Mouse (Mus musculus) limb, embryonic 11.5 days (tissue): ENCODE measurements around the gene Rint1. TPM values are rescaled to one million over a fixed set of nuclear protein-coding genes. Genes with fewer than 3 reads are reported as not detected.
"Not testable (repeated sequence)": the region's sequence is repeated elsewhere in the genome, so short reads cannot be mapped to it uniquely, and the experiment has no call there.

ENCODE experiments used
- ATAC-seq: fragments of 200-750 bp; cut with Nextera tagmentation; 2 replicates; pipeline ENCODE4 v1.8.0; 2017; ENCODE audit warnings: low read depth; ENCODE audit not compliant: insufficient number of reproducible peaks, low FRiP score, low TSS enrichment
- DNase-seq: peaks from one replicate; pipeline ENCODE4 v3.0.0-alpha.2; 2015; ENCODE audit warnings: low spot score
- H3K27ac ChIP-seq: fragments of 300-500 bp; sonication (generic); replicated peaks from 2 replicates; pipeline ENCODE4 v1.5.1; 2014; ENCODE audit warnings: low read depth, mild to moderate bottlenecking, low read length
- H3K27me3 ChIP-seq: fragments of 300-500 bp; sonication (generic); 2 replicates; pipeline ENCODE4 v1.6.1; 2014; ENCODE audit warnings: mild to moderate bottlenecking, low read length, mixed read lengths; ENCODE audit not compliant: control insufficient read depth, insufficient read depth
- H3K36me3 ChIP-seq: fragments of 300-500 bp; sonication (generic); 2 replicates; pipeline ENCODE4 v1.6.1; 2014; ENCODE audit warnings: mild to moderate bottlenecking, low read length, moderate library complexity, mixed read lengths; ENCODE audit not compliant: control insufficient read depth, insufficient read depth
- H3K4me1 ChIP-seq: fragments of 300-500 bp; sonication (generic); 2 replicates; pipeline ENCODE4 v1.6.1; 2014; ENCODE audit warnings: low read length, mixed read lengths; ENCODE audit not compliant: control insufficient read depth, insufficient read depth
- H3K4me2 ChIP-seq: fragments of 300-500 bp; sonication (generic); 2 replicates; pipeline ENCODE4 v1.6.1; 2014; ENCODE audit warnings: low read depth, mild to moderate bottlenecking, moderate library complexity; ENCODE audit not compliant: severe bottlenecking
- H3K4me3 ChIP-seq: fragments of 300-500 bp; sonication (generic); 2 replicates; pipeline ENCODE4 v1.5.1; 2014; ENCODE audit warnings: low read depth, low read length
- H3K9ac ChIP-seq: fragments of 300-500 bp; sonication (generic); 2 replicates; pipeline ENCODE4 v1.6.1; 2014; ENCODE audit warnings: mild to moderate bottlenecking, low read length
- H3K9me3 ChIP-seq: fragments of 300-500 bp; sonication (generic); 2 replicates; pipeline ENCODE4 v1.6.1; 2016; ENCODE audit warnings: low read length; ENCODE audit not compliant: control insufficient read depth
- WGBS: fragments of 180-500 bp; shearing (Covaris S2); extraction: QIAGEN DNeasy Blood & Tissue Kit; methylation state at CpG from one replicate; pipeline ENCODE4 v1.1.7; 2014; 5-methylcytosine and 5-hydroxymethylcytosine counted together
- polyA plus RNA-seq: library from polyadenylated mRNA; unstranded; fragments of >200 nt; fragmentation: Nextera tagmentation; extraction: Ambion mirVana; gene quantifications from 2 replicates; pipeline ENCODE4 v1.2.1, GENCODE M21; 2014

Gene Rint1
- polyA plus RNA-seq, 1 experiment from 2014 or later, result 31.2 TPM

- DNase-seq (no peak), ATAC-seq (no peak)
- Histone ChIP-seq H3K4me2 (no peak overlapping the region), H3K4me1 (no peaks in the 10 kb centered on the region), H3K27me3 (no peaks in the 10 kb centered on the region), H3K27ac (no peak overlapping the region), H3K9me3 (no peaks in the 10 kb centered on the region), H3K9ac (no peak overlapping the region), H3K4me3 (no peak overlapping the region), H3K36me3 (peaks cover 2% of the 10 kb centered on the region; the same call in 1 of the 2 replicates)
- WGBS, result 91% methylated on average over 7 of the region's 7 CpGs
Observed at GRCm38 (mm10) chr5:23838158-23838557, 50.6 kb downstream of the Rint1 start.

- under 1% methylated on average over 44 of the region's 44 CpGs for WGBS
- Histone ChIP-seq H3K4me3 (peak within 1 kb of the TSS; percentile 61), H3K9ac (peak within 1 kb of the TSS; percentile 60), H3K27me3 (no peaks in the 10 kb centered on the region), H3K27ac (peak within 1 kb of the TSS; percentile 48), H3K4me1 (no peaks in the 10 kb centered on the region), H3K36me3 (peaks cover 2% of the 10 kb centered on the region; the same call in 1 of the 2 replicates), H3K4me2 (peak within 1 kb of the TSS; percentile 51), H3K9me3 (no peaks in the 10 kb centered on the region)
- ATAC-seq (peak; percentile 86), DNase-seq (peak; percentile 97)
Observed at GRCm38 (mm10) chr5:23843674-23844530, 56.4 kb downstream of the Rint1 start, which contains the start of gene Tomm7. Gene Tomm7, minus strand, starts transcription at chr5:23844161.

- peak overlapping the region; percentile 61 for H3K4me3 ChIP-seq
- H3K36me3 ChIP-seq, result no peaks in the 10 kb centered on the region
- ATAC-seq (peak; percentile 18; the same call in 1 of the 2 replicates), DNase-seq (no peak)
- H3K4me1 ChIP-seq, result no peaks in the 10 kb centered on the region
- peak overlapping the region; percentile 39 for H3K4me2 ChIP-seq
- 39% methylated on average over 7 of the region's 7 CpGs for WGBS
- no peak overlapping the region for H3K27ac ChIP-seq
- H3K27me3 ChIP-seq, result no peaks in the 10 kb centered on the region
- peak overlapping the region; percentile 44 for H3K9ac ChIP-seq
- no peaks in the 10 kb centered on the region for H3K9me3 ChIP-seq
Observed at GRCm38 (mm10) chr5:23844531-23844841, 57.0 kb downstream of the Rint1 start.

- no peaks in the 10 kb centered on the region for H3K27me3 ChIP-seq
- DNase-seq (no peak), ATAC-seq (no peak)
- H3K27ac ChIP-seq, result no peak overlapping the region
- no peak overlapping the region for H3K4me3 ChIP-seq
- no peaks in the 10 kb centered on the region for H3K36me3 ChIP-seq
- no peaks in the 10 kb centered on the region for H3K4me1 ChIP-seq
- no peaks in the 10 kb centered on the region for H3K9me3 ChIP-seq
- no peak overlapping the region for H3K9ac ChIP-seq
- 92% methylated on average over 3 of the region's 3 CpGs for WGBS
- H3K4me2 ChIP-seq, result no peak overlapping the region
Observed at GRCm38 (mm10) chr5:23845141-23845540, 57.6 kb downstream of the Rint1 start.

- under 1% methylated on average over 60 of the region's 61 CpGs for WGBS
- Histone ChIP-seq H3K9me3 (no peaks in the 10 kb centered on the region), H3K4me1 (no peaks in the 10 kb centered on the region), H3K9ac (peak overlapping the region; percentile 86), H3K27ac (0 out of 2 replicates have a peak overlapping the region, but pooled peaks have one; percentile 33), H3K36me3 (peaks cover 16% of the 10 kb centered on the region), H3K4me3 (peak overlapping the region; percentile 78), H3K4me2 (peak overlapping the region; percentile 72), H3K27me3 (no peaks in the 10 kb centered on the region)
- peak; percentile 96 for DNase-seq
- peak; percentile 93 for ATAC-seq
Observed at GRCm38 (mm10) chr5:23850345-23851159, 63.0 kb downstream of the Rint1 start.

- not testable (repeated sequence) for DNase-seq
- WGBS, result 17% methylated on average over 4 of the region's 4 CpGs
- peak overlapping the region; percentile 78 for H3K4me3 ChIP-seq
Observed at GRCm38 (mm10) chr5:23851160-23851555, 63.6 kb downstream of the Rint1 start.

GRCm38 (mm10) chr5:23852916-23853315, 65.4 kb downstream of the Rint1 start:
- H3K27ac ChIP-seq, H3K4me1 ChIP-seq, DNase-seq, H3K4me3 ChIP-seq, H3K9ac ChIP-seq, H3K4me2 ChIP-seq, ATAC-seq, H3K9me3 ChIP-seq, H3K27me3 ChIP-seq: not testable (repeated sequence)
- 83% methylated on average over 1 of the region's 1 CpGs for WGBS
- H3K36me3 ChIP-seq, result peaks cover 21% of the 10 kb centered on the region

More at GRCm38 (mm10) chr5:23851160-23851555, 63.6 kb downstream of the Rint1 start:
- Histone ChIP-seq H3K36me3 (peaks cover 18% of the 10 kb centered on the region), H3K9ac (peak overlapping the region; percentile 86), H3K4me2 (peak overlapping the region; percentile 72)
- H3K27me3 ChIP-seq, H3K4me1 ChIP-seq, H3K27ac ChIP-seq, ATAC-seq, H3K9me3 ChIP-seq: not testable (repeated sequence)

GRCm38 (mm10) chr5:23855484-23855883, 68.0 kb downstream of the Rint1 start:
- no peaks in the 10 kb centered on the region for H3K4me1 ChIP-seq
- no peak overlapping the region for H3K4me3 ChIP-seq
- no peaks in the 10 kb centered on the region for H3K27me3 ChIP-seq
- peaks cover 23% of the 10 kb centered on the region for H3K36me3 ChIP-seq
- no peak overlapping the region for H3K27ac ChIP-seq
- no peak overlapping the region for H3K9ac ChIP-seq
- H3K4me2 ChIP-seq, result no peak overlapping the region
- DNase-seq (no peak), ATAC-seq (no peak)
- WGBS, result 90% methylated on average over 6 of the region's 6 CpGs
- no peaks in the 10 kb centered on the region for H3K9me3 ChIP-seq
